Mouse (Mus musculus) adipocyte (in vitro differentiated cells): ENCODE data around the gene Gm20503.

Experiments
- DNase-seq: peaks from one replicate; pipeline ENCODE4 v3.0.0-alpha.2; 2016; ENCODE audit warnings: low spot score

The Gm20503 gene

DNA sequence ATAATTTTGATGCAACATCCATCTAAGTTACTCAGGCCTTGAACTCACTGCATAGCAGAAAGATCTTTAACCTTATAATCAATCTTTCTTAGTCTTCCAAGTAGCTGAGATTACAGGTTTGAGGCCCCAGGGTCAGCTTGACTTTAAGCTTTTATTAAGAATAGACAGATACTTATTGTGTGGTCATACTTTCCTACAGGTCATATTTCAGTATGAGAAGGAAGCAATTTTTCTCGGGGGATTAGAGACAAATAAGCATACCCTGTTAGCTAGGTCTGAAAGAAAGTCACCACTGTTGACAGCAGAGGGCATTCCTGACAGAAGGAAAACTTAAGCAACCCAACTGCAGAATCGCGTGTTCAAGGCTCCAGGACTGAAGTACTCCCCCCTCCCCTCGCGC, 5.0 kb downstream of the Gm20503 start:
- DNase-seq, result no peak

- DNase-seq, result no peak
Measured at GRCm38 (mm10) chr4:59009186-59009585, 6.2 kb downstream of the Gm20503 start.

DNA sequence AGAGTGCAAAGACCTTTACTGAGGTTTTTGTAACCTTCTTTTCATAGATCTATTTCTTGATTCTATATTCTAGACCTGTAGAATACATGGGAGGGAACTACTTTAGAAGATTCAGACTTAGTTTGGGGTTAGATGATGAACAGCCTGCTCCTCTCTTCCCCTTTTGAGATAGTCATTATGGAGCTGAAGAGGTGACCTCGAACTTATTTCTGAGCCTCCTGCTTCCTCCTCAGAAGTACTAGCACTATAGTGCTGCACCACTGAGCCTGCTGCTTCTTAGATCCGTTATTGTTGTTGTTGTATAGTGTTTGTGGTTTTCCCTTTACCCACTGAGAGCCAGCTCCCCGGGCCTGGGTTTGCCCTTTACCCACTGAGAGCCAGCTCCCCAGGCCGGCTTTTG, 6.7 kb downstream of the Gm20503 start:
- no peak for DNase-seq

GRCm38 (mm10) chr4:59011446-59011845, 8.4 kb downstream of the Gm20503 start:
- DNase-seq, result no peak

GRCm38 (mm10) chr4:59015181-59015580, 12.2 kb downstream of the Gm20503 start:
- peak; percentile 69 for DNase-seq

- DNase-seq, result no peak
Measured at GRCm38 (mm10) chr4:59016922-59017321, 13.9 kb downstream of the Gm20503 start.

DNA sequence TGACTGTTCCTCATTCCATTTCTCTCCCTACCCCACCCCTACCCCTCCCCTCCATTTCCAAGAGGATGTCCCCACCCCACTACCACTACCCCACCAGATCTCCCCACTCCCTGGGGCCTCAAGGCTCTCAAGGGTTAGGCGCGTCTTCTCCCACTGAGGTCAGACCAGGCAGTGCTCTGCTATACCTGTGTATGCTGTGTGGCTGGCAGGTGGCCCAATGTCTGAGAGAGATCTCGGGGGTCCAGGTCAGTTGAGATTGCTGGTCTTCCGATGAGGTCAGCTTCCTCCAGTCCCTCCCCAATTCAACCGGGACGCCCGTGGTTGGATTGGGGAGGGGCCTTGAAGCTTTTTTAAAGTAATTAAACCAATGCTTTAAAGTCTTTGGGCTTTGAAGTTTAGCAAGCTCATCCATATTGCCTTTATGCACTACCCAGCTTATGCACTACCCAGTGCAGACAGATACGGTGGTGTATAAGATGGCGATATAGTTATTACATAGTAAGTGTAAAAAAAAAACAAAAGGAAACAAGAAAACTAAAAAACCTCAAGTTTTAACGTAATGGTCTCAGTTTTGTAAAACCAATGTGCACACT, 31.4 kb downstream of the Gm20503 start:
- no peak for DNase-seq

GRCm38 (mm10) chr4:59034918-59035785, 32.1 kb downstream of the Gm20503 start, which contains the start of gene Gng10:
Gene Gng10 (plus strand): TSS chr4:59035088.
- DNase-seq, result peak; percentile 69

DNA sequence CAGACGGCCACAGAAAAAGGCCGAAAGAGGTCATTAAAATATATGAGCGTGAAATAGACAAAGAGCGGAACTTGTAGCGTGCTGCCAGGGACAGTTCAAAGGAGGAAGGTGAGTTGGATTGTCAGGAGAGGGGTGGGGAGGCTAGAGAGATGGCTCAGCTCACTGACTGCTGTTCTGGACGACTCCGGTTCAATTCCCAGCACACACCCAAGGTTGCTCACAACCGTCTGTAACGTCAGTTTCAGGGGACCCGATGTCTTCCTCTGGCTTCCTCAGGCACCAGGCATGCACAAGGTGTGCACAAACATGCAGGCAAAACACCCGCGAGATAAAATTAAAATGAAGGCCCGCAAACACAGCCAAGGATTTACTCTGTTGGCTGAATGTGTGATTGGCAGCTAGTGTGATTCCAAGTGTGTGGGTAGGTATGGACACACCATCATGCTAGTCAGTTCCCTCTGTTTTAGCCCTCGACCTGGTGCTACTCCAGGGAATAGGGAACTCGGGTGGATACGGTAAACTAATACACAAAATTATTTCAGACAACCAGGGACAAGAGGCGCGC, 32.9 kb downstream of the Gm20503 start:
- no peak for DNase-seq

DNA sequence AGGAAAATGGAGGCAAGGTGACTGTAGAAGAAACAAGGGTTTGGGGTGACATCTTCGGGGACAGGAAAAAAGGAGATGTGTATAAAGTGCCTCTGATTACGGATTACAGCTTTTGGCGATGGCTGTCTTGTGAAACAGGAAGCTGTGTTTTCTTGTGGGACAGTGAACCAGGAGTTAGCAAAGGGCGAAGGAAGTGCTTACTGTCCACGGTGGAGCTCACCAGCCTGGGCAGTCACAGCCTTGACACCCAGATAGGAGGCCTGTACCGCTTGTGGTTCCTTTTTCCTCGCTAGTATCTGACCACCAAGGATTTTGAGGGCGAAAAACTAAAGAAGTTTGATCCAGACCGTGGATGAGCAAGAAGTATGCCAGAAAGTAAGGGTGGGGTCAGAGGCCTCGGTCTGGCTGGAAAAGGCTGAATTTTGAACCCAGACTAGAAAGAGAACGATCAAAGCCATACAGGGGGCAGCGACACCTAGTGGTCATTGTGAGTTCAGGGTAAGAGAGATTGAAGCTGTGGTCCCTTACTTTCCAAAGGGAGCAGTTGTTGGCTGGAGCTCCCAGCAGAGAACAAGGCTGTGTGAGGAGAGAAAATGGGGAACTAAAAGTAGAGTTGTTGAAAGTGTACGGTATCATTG, 33.6 kb downstream of the Gm20503 start:
- peak; percentile 84 for DNase-seq

DNA sequence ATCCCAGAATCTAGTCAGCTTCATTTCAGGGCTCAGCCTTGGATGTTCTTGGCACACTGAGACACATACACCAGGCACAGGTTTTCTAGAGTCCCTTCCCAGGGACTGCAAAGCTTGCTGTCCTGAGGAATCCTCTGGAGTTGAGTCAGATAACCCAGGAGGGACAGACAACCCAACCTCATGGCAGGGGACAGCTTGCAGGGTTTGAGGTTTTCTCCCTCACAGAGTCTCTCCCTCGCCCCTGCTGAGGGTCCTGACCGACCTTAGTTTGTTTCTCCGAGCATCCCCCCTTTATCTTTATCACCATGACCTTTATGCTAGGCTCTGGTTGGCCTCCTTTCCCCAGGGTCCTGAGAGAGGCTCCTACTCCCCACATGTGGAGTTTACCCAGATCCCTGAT, 34.5 kb downstream of the Gm20503 start:
- no peak for DNase-seq

DNA sequence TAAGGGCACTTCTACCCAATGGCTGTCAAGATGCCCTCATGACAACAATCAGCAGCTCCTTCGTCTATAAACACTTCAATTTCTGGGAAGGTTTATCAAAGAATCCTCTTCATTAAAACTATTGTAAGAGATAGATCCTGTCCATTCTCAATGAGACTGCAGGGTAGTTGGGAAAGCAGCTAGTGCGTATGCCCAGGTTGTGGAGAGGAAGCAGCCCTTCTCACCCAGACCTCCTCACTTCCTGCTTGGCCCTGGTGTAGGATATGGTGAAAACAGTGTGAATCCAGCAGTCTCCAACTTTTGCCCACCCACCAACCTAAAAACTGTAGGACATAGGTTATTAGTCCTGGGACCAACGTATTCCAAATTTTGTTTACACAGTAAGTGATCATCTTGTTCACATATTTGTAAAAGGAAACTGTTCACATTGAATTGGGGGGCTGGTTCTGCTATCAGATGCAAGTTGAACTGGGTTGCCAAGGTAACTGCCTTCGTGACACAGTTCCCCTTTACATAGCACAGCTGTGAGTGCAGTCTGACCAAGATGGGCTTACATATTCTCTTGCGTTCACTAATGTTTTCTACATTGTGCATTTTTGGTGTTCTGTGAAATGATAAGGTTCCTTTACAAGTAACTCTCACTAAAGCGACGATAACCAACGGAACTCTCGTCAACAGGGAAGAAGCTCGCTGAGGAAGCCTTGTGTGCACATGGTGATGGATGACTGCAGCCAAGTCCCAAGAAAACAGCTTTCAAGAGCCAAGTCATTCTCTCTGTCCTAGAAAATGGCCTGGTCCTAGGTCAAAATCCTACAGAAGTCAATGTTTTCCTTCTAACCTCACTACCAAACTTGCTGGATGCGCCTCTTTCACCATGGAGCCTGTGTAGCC, 37.6 kb downstream of the Gm20503 start:
- DNase-seq, result no peak

DNA sequence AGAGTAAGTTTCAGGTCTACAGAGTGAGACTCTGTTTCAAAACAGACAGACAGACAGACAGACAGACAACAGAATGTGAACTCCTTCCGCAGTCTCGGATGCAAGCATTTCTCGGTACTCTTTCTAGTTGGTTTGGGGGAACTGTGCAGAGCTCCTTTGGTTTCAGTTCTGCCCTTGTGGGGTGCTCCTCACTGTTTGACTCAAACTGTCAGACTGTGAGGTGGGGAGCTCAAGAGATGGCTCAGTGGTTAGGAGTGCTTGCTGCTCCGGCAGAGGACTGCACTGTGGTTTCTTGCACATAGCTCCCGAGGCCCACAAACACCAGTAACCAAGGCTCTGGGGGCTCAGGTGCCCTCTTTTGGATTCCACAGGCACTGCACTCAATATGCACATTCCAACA, 40.1 kb downstream of the Gm20503 start:
- DNase-seq, result no peak

- DNase-seq, result no peak
Measured at GRCm38 (mm10) chr4:59043891-59044290, 40.9 kb downstream of the Gm20503 start.

- no peak for DNase-seq
Measured at GRCm38 (mm10) chr4:59047222-59047621, 44.2 kb downstream of the Gm20503 start.

DNA sequence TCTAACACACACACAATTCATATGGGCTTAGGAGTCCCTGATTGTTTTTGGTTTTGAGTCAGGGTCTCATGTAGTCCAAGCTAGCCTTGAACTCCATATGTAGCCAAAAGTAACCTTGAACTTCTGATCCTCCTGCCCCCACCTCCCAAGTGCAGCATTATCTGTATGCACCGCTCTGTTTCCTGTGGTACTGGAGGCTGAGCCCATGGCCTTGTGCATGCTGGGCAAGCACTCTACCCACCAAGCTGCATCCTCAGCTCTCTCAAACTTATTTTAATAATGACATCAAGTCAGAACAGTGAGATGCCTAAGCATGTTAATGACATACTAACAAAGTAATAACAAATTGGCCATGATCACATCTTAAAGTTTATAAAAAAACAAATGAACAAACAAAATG, 48.1 kb downstream of the Gm20503 start:
- DNase-seq, result no peak

DNA sequence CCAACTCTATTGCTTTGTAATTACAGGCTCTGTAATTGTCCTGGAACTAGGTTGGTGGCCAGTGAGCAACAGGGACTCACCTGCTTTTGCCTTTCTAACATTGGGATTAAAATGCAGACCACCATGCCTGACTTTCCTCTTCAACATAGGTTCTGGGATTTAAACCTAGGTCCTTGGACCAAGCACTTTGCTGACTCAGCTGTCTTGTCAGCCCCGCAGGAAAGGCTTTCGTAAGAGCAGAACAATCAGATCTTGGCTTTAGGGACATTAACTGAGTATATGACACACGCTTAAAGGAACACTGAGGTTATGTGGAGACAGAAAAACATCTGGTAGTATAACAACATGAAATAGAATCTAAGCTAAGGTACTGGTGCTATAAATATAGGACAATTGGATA, 54.9 kb downstream of the Gm20503 start:
- no peak for DNase-seq

- DNase-seq, result no peak
Measured at GRCm38 (mm10) chr4:59062526-59062925, 59.5 kb downstream of the Gm20503 start.

DNA sequence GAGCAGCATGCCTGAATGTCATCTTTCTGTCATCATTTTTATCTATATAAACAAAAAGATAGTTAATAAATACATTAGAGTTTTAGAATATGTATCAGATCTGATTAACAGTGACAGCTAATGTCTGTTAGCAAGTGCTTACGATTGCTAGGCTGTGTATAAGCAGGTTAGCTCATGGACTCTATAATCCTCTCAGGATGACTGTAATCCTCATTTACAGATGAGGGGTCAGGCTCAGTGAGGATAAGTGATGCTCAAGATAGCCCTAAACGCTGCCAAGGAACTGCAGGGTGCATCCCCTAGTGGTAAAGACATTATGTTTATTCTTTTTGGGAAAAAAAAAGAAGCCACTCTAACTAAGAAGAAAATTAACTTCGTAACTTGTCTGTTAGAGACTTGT, 66.3 kb downstream of the Gm20503 start:
- DNase-seq, result no peak

DNA sequence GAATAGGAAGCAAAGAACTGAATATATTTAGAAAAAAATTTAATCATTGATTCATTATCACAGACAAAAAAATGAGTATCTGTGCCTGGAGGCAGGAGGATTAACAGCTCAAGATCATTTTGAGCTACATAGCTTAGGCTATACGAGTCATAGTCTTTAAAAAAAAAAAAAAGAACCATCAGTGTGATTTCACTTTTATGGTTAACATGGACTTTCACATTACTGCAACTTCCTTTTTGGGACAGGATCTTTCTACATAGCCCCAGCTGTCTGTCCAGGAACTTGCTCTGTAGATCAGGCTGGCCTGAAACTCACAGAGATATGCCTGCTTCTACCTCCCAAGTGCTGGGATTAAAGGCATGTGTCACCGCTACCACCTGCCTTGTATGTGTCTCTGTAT, 80.4 kb downstream of the Gm20503 start:
- no peak for DNase-seq

- DNase-seq, result peak; percentile 51
Measured at GRCm38 (mm10) chr4:59089391-59089790, 86.4 kb downstream of the Gm20503 start.
